Mouse (Mus musculus) ES-E14 (cell line): ENCODE results near the gene App.

Experiments
- CHD2 ChIP-seq: IDR thresholded peaks from 2 replicates; pipeline ENCODE4 v1.6.1; 2014; ENCODE audit warnings: mild to moderate bottlenecking, low read depth, low read length, inconsistent platforms
- HCFC1 ChIP-seq: IDR thresholded peaks from 2 replicates; pipeline ENCODE4 v1.6.1; 2012; ENCODE audit warnings: low read length, inconsistent platforms, borderline replicate concordance; ENCODE audit not compliant: insufficient read depth
- MAFK ChIP-seq: IDR thresholded peaks from 2 replicates; pipeline ENCODE4 v1.6.1; 2014; ENCODE audit warnings: mild to moderate bottlenecking, low read depth, low read length, inconsistent platforms; ENCODE audit not compliant: insufficient read depth
- ZC3H11A ChIP-seq: IDR thresholded peaks from 2 replicates; pipeline ENCODE4 v1.6.1; 2012; ENCODE audit warnings: low read depth, mild to moderate bottlenecking, inconsistent platforms, low read length, borderline replicate concordance
- ZNF384 ChIP-seq: IDR thresholded peaks from 2 replicates; pipeline ENCODE4 v1.6.1; 2012; ENCODE audit warnings: low read depth, low read length, inconsistent platforms

GRCm38 (mm10) chr16:85071791-85072190 lies 101.8 kb downstream of the App start:
- TF ChIP-seq ZNF384 (no peak), MAFK (no peak), CHD2 (no peak), HCFC1 (no peak), ZC3H11A (no peak)
